Mouse (Mus musculus): ENCODE measurements around the gene Sv2b.

- TF ChIP-seq CTCF (conservative IDR thresholded peaks at IDR 0.05; ENCODE audit: insufficient read depth, insufficient read length, low read depth, low read length) (no peak), POLR2A (IDR thresholded peaks at IDR 0.05; ENCODE audit: low read depth, low read length) (no peak)
Observed at GRCm38 (mm10) chr7:75355521-75355920, 46.5 kb upstream of the Sv2b start.
